In genomic region chr15:36394914-36395671, GRCm38 (mm10) we compare ENCODE assay signal across 16 mouse cellular contexts.
"Had no signal": no experiment of that assay in that cellular context is flagged by ENCODE, and none has a peak within 500 bp of the region (broad histone marks: within the 10 kb centered on the region; RNA-seq: fewer than 3 reads in every experiment).

No protein-coding gene starts in this region.

- ATAC-seq: intestine, postnatal 0 days; lung, postnatal 0 days had no signal

- H3K36me3 ChIP-seq: limb, embryonic 12.5 days; liver, embryonic 13.5 days; neural tube, embryonic 12.5 days had no signal

- H3K4me1 ChIP-seq: neural tube, embryonic 12.5 days had no signal

- H3K4me2 ChIP-seq: limb, embryonic 12.5 days; liver, embryonic 13.5 days; neural tube, embryonic 12.5 days had no signal

- H3K4me3 ChIP-seq: limb, embryonic 12.5 days; liver, embryonic 13.5 days; neural tube, embryonic 12.5 days had no signal

- H3K27ac ChIP-seq: kidney, postnatal 0 days; limb, embryonic 12.5 days; liver, embryonic 13.5 days; neural tube, embryonic 12.5 days; stomach, postnatal 0 days had no signal

- H3K9me3 ChIP-seq: limb, embryonic 12.5 days; liver, embryonic 13.5 days; neural tube, embryonic 12.5 days had no signal

- H3K27me3 ChIP-seq: limb, embryonic 12.5 days; neural tube, embryonic 12.5 days had no signal

- H3K9ac ChIP-seq: limb, embryonic 12.5 days; liver, embryonic 13.5 days; neural tube, embryonic 12.5 days had no signal

- DNase-seq: kidney, adult 8-10 months; kidney, postnatal 36 days; layer of hippocampus, adult 9-11 months; layer of hippocampus, postnatal 36 days; liver, embryonic 13.5 days; lung, adult 2 months; lung, postnatal 4 days; midbrain, embryonic 14.5 days; thymus, adult 18-20 months; thymus, postnatal 14 days had no signal
